Mouse (Mus musculus) brain, embryonic 14.5 days (tissue): Measurements from ENCODE around the gene Senp8.

Source experiments
- CTCF ChIP-seq: fragments of 200-500 bp; IDR thresholded peaks from 2 replicates; pipeline ENCODE4 v1.5.1; 2012; ENCODE audit warnings: inconsistent platforms, mild to moderate bottlenecking, moderate library complexity, borderline replicate concordance; ENCODE audit not compliant: insufficient read depth, insufficient read length; ENCODE audit errors: extremely low read depth
- POLR2A ChIP-seq: fragments of 200-500 bp; IDR thresholded peaks from 2 replicates; pipeline ENCODE4 v1.6.1; 2012; ENCODE audit warnings: mild to moderate bottlenecking, inconsistent platforms, borderline replicate concordance; ENCODE audit not compliant: poor library complexity, insufficient read depth, insufficient read length, severe bottlenecking; ENCODE audit errors: extremely low read depth

DNA sequence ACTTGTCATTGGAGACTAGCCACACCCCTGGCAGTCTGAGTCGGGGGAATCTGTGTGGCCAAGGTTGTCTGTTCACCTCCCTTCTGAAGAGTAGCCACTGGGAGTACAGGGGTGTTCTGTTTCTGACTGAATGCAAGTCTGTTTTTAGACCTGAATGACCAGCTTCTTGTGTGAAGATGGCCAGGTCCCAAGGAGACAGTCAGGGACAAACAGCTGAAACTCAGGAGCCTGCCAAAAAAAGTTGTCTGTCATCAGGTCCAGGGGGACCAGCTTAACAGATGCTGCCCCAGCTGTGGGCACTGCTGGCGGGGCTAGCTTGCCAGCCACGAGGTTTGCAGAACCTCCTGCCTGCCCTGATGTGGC, 55.1 kb downstream of the Senp8 start:
- TF ChIP-seq POLR2A: no peak
- no peak for TF ChIP-seq CTCF
